Mouse (Mus musculus) C2C12 (cell line): ENCODE results near the gene Hyal1.

Source experiments
- CTCF ChIP-seq: IDR thresholded peaks from one replicate; pipeline ENCODE4 v1.5.1; 2011; ENCODE audit not compliant: control insufficient read depth, insufficient read depth, insufficient read length
- FOSL1 ChIP-seq: IDR thresholded peaks from one replicate; pipeline ENCODE4 v1.8.0; 2011; ENCODE audit warnings: mild to moderate bottlenecking, low read length; ENCODE audit not compliant: poor library complexity, insufficient read depth, severe bottlenecking
- MAX ChIP-seq: IDR thresholded peaks from one replicate; pipeline ENCODE4 v1.6.1; 2011; ENCODE audit warnings: mild to moderate bottlenecking, control low read depth
- MYOG ChIP-seq: IDR thresholded peaks from one replicate; pipeline ENCODE4 v1.6.1; 2011; ENCODE audit not compliant: control insufficient read depth, insufficient read length; ENCODE audit errors: extremely low read depth
- USF1 ChIP-seq: IDR thresholded peaks from one replicate; pipeline ENCODE4 v1.6.1; 2011; ENCODE audit warnings: low read depth, mild to moderate bottlenecking, control low read depth, moderate library complexity

DNA sequence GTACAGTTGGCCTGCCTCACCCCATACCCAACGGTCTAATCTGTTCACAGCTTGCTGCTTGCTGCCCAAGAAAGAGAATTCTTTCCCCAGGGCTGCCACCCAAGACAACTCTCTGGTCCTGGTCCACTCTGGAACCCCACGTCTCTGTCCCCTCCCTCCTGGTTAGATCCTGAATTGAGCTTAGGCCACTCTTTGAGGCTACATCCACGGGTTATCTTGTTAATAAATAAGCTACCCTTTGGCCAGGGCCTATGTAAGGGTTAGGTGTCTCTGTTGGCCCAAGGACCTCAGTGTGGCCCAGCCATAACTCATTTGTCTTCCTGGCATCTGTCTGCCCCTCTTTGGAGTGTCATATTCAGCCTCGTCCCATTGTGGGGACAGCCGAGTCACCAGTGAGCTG lies 21.7 kb downstream of the Hyal1 start:
- TF ChIP-seq MYOG: no peak
- no peak for TF ChIP-seq CTCF
- no peak for TF ChIP-seq MAX
- no peak for TF ChIP-seq USF1
- TF ChIP-seq FOSL1: no peak
